Mouse (Mus musculus) bone marrow, adult 2 months (tissue): ENCODE data around the gene Gm12258.
"Not testable (repeated sequence)": the region's sequence is repeated elsewhere in the genome, so short reads cannot be mapped to it uniquely, and the experiment has no call there.

Source experiments
- CTCF ChIP-seq: fragments of 200-500 bp; IDR thresholded peaks from 2 replicates; pipeline ENCODE4 v1.5.1; 2011; ENCODE audit warnings: low read length, control low read depth; ENCODE audit not compliant: control insufficient read depth, insufficient read depth
- POLR2A ChIP-seq: fragments of 200-500 bp; IDR thresholded peaks from 2 replicates; pipeline ENCODE4 v1.6.1; 2011; ENCODE audit warnings: low read depth, mild to moderate bottlenecking, control low read depth, low read length, borderline replicate concordance; ENCODE audit not compliant: control insufficient read depth

- TF ChIP-seq CTCF, POLR2A: not testable (repeated sequence)
These were observed 18.0 kb upstream of the Gm12258 start, which contains the start of gene Olfr312 for GRCm38 (mm10) chr11:58828937-58829336.
